13 mouse cellular contexts compared by ENCODE assay signal in the genomic region with DNA sequence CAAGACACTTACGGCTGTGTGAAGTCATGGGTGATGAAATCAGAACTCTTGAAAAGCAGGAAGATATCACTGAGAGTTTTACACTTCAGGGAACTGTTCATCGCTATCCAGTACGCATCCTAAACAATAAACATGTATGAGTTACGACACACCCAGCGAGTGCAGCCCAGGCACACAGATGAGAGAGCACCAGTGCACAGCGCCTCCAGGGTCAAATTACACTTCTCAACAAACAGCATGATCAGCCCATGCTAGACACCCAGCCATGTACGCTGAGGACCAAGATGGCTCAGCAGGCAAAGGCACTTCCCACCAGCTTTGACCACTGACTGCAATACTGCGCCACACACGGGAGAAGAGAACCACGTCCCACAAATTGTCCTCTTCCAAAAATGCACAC. TPM values are rescaled to one million over a fixed set of nuclear protein-coding genes. Genes with fewer than 3 reads are reported as not detected.
"Had no signal": no experiment of that assay in that cellular context is flagged by ENCODE, and none has a peak within 500 bp of the region (broad histone marks: within the 10 kb centered on the region; RNA-seq: fewer than 3 reads in every experiment).

No protein-coding gene starts in this region.

- H3K27me3 ChIP-seq: midbrain, embryonic 12.5 days; midbrain, embryonic 15.5 days; neural tube, embryonic 12.5 days; neural tube, embryonic 15.5 days had no signal

- ATAC-seq: intestine, postnatal 0 days; lung, postnatal 0 days; midbrain, embryonic 15.5 days had no signal

- H3K4me2 ChIP-seq: lung, embryonic 14.5 days; midbrain, embryonic 12.5 days; midbrain, embryonic 15.5 days; neural tube, embryonic 12.5 days; neural tube, embryonic 15.5 days had no signal

- H3K4me1 ChIP-seq: midbrain, embryonic 12.5 days; midbrain, embryonic 15.5 days; neural tube, embryonic 12.5 days; neural tube, embryonic 15.5 days had no signal

- H3K27ac ChIP-seq: liver, embryonic 14.5 days; macrophage; midbrain, embryonic 12.5 days; midbrain, embryonic 15.5 days; neural tube, embryonic 12.5 days; neural tube, embryonic 15.5 days had no signal

- H3K9ac ChIP-seq: liver, embryonic 14.5 days; lung, embryonic 14.5 days; midbrain, embryonic 12.5 days; midbrain, embryonic 15.5 days; neural tube, embryonic 12.5 days; neural tube, embryonic 15.5 days had no signal

- DNase-seq: kidney, adult 8-10 months; kidney, postnatal 4 days; lung, embryonic 14.5 days; thymus, adult 18-20 months; thymus, postnatal 36 days had no signal

- H3K9me3 ChIP-seq: midbrain, embryonic 12.5 days; midbrain, embryonic 15.5 days; neural tube, embryonic 12.5 days; neural tube, embryonic 15.5 days had no signal

- H3K4me3 ChIP-seq: midbrain, embryonic 12.5 days; midbrain, embryonic 15.5 days; neural tube, embryonic 12.5 days; neural tube, embryonic 15.5 days had no signal

RNA-seq across cellular contexts. Expression of a gene that starts 41.5 kb away (rescaled TPM):
- polyA plus RNA-seq: macrophage had no signal
